Mouse (Mus musculus) gastrocnemius, adult 18-20 months (tissue): ENCODE measurements around the gene Mrpl52. TPM values are rescaled to one million over a fixed set of nuclear protein-coding genes. Genes with fewer than 3 reads are reported as not detected.

Experiments
- DNase-seq: peaks from one replicate; pipeline ENCODE4 v3.0.0; 2021; ENCODE audit warnings: low spot score
- total RNA-seq, 2 experiments: library from RNA; stranded (reverse); gene quantifications; 2 replicates each; pipeline ENCODE4 v1.2.3; 2021

Gene Mrpl52
- total RNA-seq, 2 experiments from 2014 or later, result 100.0 to 110 TPM

DNA sequence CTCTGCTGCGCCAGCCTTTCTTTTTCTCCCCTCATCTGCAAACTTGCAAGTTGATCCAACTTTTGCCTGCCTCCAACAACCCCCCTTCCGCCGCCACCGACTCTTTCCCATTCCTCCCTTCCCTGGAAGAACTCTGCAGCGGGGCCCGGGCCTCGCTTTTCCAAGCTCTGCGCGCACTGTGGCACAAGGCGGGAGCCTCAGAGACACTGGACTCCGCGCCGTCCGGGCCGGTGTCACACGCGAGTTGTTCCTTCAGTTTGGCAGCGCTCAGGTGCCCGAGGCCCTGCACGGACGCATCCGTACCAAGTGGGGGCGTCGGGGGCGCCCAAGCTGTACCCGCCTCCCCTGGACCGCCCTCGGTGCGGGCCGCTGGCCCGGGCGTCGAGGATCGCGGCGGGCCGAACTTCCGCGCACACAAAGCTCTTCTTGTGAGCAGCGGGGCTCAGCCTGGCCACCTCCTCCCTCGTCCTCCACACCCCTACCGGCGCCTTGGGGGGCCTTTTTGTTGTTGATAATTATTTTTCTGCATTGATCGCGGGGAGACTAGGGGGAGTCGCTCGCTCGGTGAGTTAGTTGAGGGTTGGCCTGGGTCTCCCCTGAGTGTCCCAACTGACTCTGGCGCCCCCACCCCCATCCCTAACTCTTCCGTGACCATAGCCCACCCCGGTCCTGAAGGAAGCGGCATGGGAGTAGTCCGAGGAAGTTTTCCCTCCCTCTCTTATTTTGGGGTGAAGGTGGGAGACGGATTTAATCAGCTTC is 5.5 kb downstream of the Mrpl52 start:
- DNase-seq, result no peak

GRCm38 (mm10) chr14:54432837-54433830 is 6.4 kb downstream of the Mrpl52 start:
- no peak for DNase-seq

- DNase-seq, result peak; percentile 36
Measured at GRCm38 (mm10) chr14:54433941-54434531, 7.3 kb downstream of the Mrpl52 start.

DNA sequence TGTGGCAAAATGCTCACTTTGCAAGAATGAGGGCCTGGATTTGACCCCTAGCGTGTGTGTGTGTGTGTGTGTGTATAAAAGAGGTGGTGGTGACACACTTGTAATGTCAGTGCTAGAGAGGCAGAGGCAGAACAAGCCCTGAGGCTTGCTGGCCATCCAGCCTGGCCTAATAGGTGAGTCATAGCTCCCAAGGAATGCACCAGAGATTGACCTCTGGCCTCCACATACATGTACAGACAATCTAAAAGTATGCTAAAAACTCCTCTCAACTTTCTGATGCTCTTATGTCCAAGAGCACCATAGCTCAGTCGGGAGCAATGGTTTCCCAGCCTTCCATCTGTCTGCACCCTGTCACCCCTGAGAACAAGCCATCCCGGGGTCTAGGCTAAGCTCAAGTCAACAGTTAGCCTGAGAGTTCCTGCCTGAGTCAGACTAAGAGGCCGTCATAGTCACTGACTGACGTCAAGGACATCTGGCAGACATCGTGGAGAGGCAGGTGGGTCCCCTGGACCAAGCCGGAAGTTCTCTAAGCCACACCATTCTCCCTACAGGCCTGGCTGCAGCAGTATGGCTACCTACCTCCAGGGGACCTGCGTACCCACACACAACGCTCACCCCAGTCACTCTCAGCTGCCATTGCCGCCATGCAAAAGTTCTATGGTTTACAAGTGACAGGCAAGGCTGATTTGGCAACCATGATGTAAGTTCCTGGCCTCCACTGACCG is 8.6 kb downstream of the Mrpl52 start:
- DNase-seq, result no peak

- no peak for DNase-seq
Measured at GRCm38 (mm10) chr14:54439155-54439554, 12.4 kb downstream of the Mrpl52 start.

- DNase-seq, result no peak
Measured at GRCm38 (mm10) chr14:54439610-54440009, 12.9 kb downstream of the Mrpl52 start.

DNA sequence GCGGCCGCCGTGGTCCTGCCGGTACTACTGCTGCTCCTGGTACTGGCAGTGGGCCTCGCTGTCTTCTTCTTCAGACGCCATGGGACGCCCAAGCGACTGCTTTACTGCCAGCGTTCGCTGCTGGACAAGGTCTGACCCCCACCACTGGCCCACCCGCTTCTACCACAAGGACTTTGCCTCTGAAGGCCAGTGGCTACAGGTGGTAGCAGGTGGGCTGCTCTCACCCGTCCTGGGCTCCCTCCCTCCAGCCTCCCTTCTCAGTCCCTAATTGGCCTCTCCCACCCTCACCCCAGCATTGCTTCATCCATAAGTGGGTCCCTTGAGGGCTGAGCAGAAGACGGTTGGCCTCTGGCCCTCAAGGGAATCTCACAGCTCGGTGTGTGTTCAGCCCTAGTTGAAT is 13.8 kb downstream of the Mrpl52 start:
- DNase-seq, result no peak

DNA sequence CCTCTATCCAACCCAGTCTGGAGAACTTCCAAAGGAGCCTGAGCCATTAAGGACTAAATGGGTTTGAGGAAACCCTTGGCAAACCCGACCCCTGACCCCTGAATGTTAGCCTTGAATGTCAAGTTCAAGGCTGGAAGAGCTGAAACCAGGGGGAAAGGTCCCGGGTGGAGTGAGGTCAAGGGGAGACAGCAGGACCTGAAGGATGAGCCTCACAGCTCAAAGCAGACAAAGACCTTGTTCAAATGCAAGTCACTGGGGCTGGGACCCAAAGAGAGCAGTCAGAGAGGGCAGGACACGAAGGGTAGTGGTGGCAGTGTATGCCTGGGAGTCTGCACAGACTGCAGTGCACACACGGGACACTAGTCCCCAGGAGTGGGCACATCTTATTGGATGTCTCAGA is 14.7 kb downstream of the Mrpl52 start:
- no peak for DNase-seq

DNA sequence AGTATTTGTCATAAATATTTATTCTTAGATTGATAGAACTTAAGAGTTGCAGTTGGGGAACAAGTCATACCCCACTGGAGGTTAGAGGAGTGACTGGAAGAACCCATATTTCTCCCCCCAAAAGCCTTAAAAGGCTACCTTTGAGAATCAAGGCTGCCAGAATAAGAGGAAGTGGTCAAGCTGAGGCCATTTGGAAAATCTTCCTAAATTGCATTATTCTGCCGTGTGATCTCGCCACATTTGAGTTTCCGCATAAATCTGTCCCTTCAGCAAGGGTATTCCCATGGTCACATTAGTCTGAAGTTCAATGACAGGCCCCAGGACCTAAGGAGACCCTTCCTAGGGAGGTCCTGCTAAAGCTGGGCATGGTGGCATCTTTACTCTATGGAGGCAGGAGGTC is 15.8 kb downstream of the Mrpl52 start:
- no peak for DNase-seq

GRCm38 (mm10) chr14:54443196-54443595 is 16.5 kb downstream of the Mrpl52 start:
- peak; percentile 58 for DNase-seq

GRCm38 (mm10) chr14:54443712-54444618 is 17.3 kb downstream of the Mrpl52 start:
- DNase-seq, result peak; percentile 88

GRCm38 (mm10) chr14:54445476-54445875 is 18.8 kb downstream of the Mrpl52 start:
- peak; percentile 37 for DNase-seq

DNA sequence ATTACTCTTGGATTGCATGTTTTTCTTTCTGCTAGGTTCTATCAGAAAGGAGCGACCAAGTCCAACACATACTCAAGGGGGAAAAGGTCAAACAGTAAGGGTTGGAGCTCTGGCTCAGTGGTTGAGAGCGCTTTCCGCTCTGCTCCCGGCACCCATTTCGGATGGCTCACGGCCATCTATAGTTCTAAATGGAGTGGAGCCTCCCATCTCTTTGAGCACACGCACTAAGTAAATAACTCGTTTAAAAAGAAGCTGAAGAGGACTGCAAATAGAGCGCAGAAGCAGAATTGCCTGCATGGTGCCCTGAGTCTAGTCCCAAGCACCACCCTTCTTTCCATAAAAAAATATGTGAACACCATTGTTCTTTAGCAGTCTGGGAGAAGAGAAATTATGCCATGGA is 26.9 kb downstream of the Mrpl52 start:
- no peak for DNase-seq

GRCm38 (mm10) chr14:54454669-54455528 is 28.2 kb downstream of the Mrpl52 start:
- DNase-seq, result no peak

DNA sequence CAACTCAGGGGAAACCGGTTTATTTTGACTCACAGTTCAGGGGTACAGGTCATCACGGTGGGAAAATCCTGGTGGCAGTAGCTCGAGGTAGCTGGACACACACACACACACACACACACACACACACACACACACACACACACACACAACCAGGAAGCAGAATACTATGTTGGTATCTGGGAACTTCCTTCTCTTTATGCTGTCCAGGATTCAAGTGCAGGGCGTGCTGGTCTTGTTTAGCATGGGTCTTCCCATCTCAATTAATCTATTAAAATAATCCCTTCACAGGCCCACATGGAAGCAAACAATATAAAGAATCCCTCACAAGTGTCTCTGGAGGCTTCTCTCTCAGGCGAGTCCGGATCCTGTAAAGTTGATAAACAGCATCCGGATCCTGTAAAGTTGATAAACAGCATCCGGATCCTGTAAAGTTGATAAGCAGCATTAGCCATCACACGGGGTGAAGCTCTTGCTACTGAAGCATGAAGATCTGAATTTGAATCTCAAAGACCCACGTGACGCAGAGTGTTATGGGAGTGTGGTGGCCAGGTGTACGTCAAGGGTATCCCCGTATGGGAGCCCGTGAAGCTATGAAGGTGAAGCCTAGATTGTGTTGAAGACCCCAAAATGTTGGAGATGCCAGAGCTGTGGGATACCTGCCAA is 31.3 kb downstream of the Mrpl52 start:
- no peak for DNase-seq

- DNase-seq, result no peak
Measured at GRCm38 (mm10) chr14:54462146-54462545, 35.4 kb downstream of the Mrpl52 start.

GRCm38 (mm10) chr14:54463108-54463958 is 36.6 kb downstream of the Mrpl52 start:
- DNase-seq, result no peak

DNA sequence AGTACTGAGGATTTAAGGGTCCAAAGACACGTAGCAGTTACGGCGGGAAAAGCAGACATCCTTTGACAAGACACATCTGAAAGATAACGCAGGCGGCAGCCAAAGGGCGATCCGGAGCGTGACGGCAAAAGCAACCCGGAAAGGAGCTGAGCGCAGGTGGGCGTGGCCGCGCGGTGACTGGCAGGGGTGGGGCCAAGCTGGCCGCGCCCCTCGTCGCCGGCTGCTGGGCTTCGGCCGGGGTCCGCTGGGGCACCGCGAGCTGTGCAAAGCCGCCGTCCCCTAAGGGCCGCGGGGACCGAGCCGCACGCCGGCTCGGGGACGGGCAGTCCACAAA is 37.2 kb downstream of the Mrpl52 start, which contains the start of gene Lrp10:
Lrp10 (plus strand) TSS at position 179 of the 334 bp plus-strand sequence.
- DNase-seq, result peak; percentile 88
